Mouse (Mus musculus) heart, adult 2 months (tissue): ENCODE measurements at regions not wholly inside any gene's neighbourhood (a gene's known extent, or its start where the extent isn't known, plus 50 kb on each side); places are given as distances from the start of the nearest gene placed in this dataset.

Source experiments
- CTCF ChIP-seq: fragments of 200-600 bp; IDR thresholded peaks from 2 replicates; pipeline ENCODE4 v1.8.1; 2022; ENCODE audit warnings: antibody characterized with exemption, mild to moderate bottlenecking, moderate library complexity
- EP300 ChIP-seq: fragments of 200-500 bp; IDR thresholded peaks from 2 replicates; pipeline ENCODE4 v1.6.1; 2011; ENCODE audit warnings: low read depth, low read length, control low read depth; ENCODE audit not compliant: insufficient read depth
- POLR2A ChIP-seq: fragments of 200-500 bp; IDR thresholded peaks from 2 replicates; pipeline ENCODE4 v1.6.1; 2011; ENCODE audit warnings: mild to moderate bottlenecking, low read depth, low read length, control low read depth; ENCODE audit not compliant: insufficient read depth

DNA sequence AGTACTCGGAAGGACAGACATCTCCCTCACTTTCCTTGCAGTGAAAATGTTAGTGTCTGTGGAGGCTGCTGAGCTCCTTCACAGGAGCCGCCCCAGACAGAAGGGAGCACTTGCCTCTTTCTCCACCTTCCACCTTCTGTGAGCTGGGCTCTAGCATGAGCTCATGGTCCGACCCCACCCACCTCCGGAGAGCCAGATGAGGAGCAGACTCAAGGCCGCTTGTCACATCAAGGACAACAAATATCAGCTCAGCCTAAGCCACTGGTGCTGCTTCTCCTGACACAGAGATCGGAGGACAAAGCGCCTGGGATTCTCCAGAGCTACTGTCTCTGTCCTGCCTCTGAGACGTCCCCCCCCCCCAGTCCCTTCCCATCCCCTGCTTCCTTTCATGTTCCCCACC is 146.9 kb upstream of the Lhx5 start:
- TF ChIP-seq CTCF: no peak
- TF ChIP-seq EP300: no peak
- no peak for TF ChIP-seq POLR2A
